In the genomic region with DNA sequence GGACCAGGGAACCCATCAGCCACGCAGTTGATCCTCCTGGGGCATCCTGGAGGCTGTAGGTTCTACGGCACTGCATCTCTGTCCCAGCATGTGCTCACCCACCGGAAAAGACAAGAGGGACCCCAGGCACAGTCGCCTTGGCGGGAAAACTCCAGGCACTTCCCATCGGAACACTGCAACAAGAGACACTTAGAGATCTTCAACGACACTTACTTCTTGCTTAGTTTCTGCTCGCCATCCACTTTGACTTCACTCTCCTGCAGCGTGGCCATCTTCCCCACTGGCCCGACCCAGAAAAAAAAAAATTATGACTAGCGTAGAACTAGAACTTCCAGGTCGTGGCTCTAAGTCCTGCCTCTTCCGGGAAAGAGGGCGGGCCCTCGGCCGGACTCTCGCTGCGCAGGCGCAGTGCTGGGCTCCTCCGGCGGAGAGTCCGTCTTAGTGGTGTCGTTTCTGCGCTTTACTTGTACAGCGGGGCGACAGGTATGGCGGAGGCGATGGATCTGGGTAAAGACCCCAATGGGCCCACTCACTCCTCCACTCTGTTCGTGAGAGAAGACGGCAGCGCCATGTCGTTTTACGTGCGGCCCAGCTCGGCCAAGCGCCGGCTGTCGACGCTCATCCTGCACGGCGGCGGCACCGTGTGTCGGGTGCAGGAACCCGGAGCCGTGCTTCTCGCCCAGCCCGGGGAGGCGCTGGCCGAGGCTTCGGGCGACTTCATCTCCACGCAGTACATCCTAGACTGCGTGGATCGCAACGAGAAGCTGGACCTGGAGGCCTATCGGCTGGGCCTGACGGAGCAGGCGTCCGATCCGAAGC, we compare ENCODE assay signal across 8 mouse cellular contexts. TPM values are rescaled to one million over a fixed set of nuclear protein-coding genes. Genes with fewer than 3 reads are reported as not detected.
DNase-seq lines count a peak whose midpoint lies in the region; ATAC-seq and TF ChIP-seq lines count a peak whose summit lies in the region.

TSS of gene Kars (minus strand) at position 327 of the 819 bp plus-strand sequence.
TSS of gene Terf2ip (plus strand) at position 402 of the 819 bp plus-strand sequence.

- H3K4me1 ChIP-seq in ES-Bruce4 (ENCODE audit: control insufficient read depth, insufficient read depth, low read length): no peaks in the 10 kb centered on the region
- H3K4me1 ChIP-seq in forebrain, embryonic 13.5 days: peaks cover 26% of the 10 kb centered on the region
- H3K4me1 ChIP-seq in liver, postnatal 0 days (ENCODE audit: insufficient read depth): peaks cover 15% of the 10 kb centered on the region
- peaks cover 18% of the 10 kb centered on the region for H3K4me1 ChIP-seq in neural tube, embryonic 14.5 days (ENCODE audit: control insufficient read depth, insufficient read depth, low read length)

- intact Hi-C loops in heart, postnatal 10 days (cut with DNase I): no loop called here

- H3K4me2 ChIP-seq in forebrain, embryonic 13.5 days: peak within 1 kb of the TSS; percentile 96
- H3K4me2 ChIP-seq in liver, postnatal 0 days (ENCODE audit: low read depth, low read length): peak within 1 kb of the TSS; percentile 98
- H3K4me2 ChIP-seq in neural tube, embryonic 14.5 days (ENCODE audit: low read depth, low read length): peak within 1 kb of the TSS; percentile 89

- peak; percentile 86 for TF ChIP-seq POLR2A in ES-Bruce4 (IDR thresholded peaks at IDR 0.05; ENCODE audit: insufficient read depth, low read length)

- H3K9me3 ChIP-seq in ES-Bruce4 (replicated peaks; ENCODE audit: control insufficient read depth, insufficient read depth, low read length, poor library complexity, severe bottlenecking): no peaks in the 10 kb centered on the region
- H3K9me3 ChIP-seq in forebrain, embryonic 13.5 days (replicated peaks): no peaks in the 10 kb centered on the region
- H3K9me3 ChIP-seq in liver, postnatal 0 days (ENCODE audit: low read length): no peaks in the 10 kb centered on the region
- H3K9me3 ChIP-seq in neural tube, embryonic 14.5 days (ENCODE audit: control insufficient read depth, low read length): no peaks in the 10 kb centered on the region

- ATAC-seq in cerebellum, adult (ENCODE audit: insufficient number of reproducible peaks, low FRiP score, low TSS enrichment): peak; percentile 94
- peak; percentile 94 for ATAC-seq in forebrain, embryonic 13.5 days
- peak; percentile 92 for ATAC-seq in liver, postnatal 0 days
- peak; percentile 94 for ATAC-seq in neural tube, embryonic 14.5 days (ENCODE audit: low read depth)

- no peak for TF ChIP-seq CTCF in ES-Bruce4 (IDR thresholded peaks at IDR 0.05; ENCODE audit: low read depth, low read length)
- TF ChIP-seq CTCF in liver, postnatal 0 days (IDR thresholded peaks at IDR 0.05; ENCODE audit: low read depth): no peak

- peak within 1 kb of the TSS; percentile 96 for H3K4me3 ChIP-seq in ES-Bruce4 (ENCODE audit: low read depth, low read length)
- H3K4me3 ChIP-seq in forebrain, embryonic 13.5 days: peak within 1 kb of the TSS; percentile 99
- H3K4me3 ChIP-seq in liver, postnatal 0 days (ENCODE audit: low read depth, low read length): peak within 1 kb of the TSS; percentile 96
- peak within 1 kb of the TSS; percentile 94 for H3K4me3 ChIP-seq in neural tube, embryonic 14.5 days (ENCODE audit: low read depth, low read length)

- H3K27ac ChIP-seq in ES-Bruce4 (ENCODE audit: insufficient read depth, low read length): 0 out of 2 replicates have a peak within 1 kb of the TSS, but pooled peaks have one; percentile 19
- H3K27ac ChIP-seq in forebrain, embryonic 13.5 days: peak within 1 kb of the TSS; percentile 76
- H3K27ac ChIP-seq in liver, postnatal 0 days (ENCODE audit: low read depth): peak within 1 kb of the TSS; percentile 85
- peak within 1 kb of the TSS; percentile 76 for H3K27ac ChIP-seq in neural tube, embryonic 14.5 days (ENCODE audit: low read depth, low read length)

- peak within 1 kb of the TSS; percentile 82 for H3K9ac ChIP-seq in ES-Bruce4 (ENCODE audit: low read depth, poor library complexity, severe bottlenecking)
- peak within 1 kb of the TSS; percentile 96 for H3K9ac ChIP-seq in forebrain, embryonic 13.5 days
- H3K9ac ChIP-seq in liver, postnatal 0 days (replicated peaks): peak within 1 kb of the TSS; percentile 91
- H3K9ac ChIP-seq in neural tube, embryonic 14.5 days (replicated peaks; ENCODE audit: low read depth, low read length): peak within 1 kb of the TSS; percentile 84

- H3K27me3 ChIP-seq in ES-Bruce4 (ENCODE audit: control insufficient read depth, insufficient read depth, low read length, poor library complexity, severe bottlenecking): no peaks in the 10 kb centered on the region
- no peaks in the 10 kb centered on the region for H3K27me3 ChIP-seq in forebrain, embryonic 13.5 days
- H3K27me3 ChIP-seq in liver, postnatal 0 days (ENCODE audit: insufficient read depth, low read length): no peaks in the 10 kb centered on the region
- no peaks in the 10 kb centered on the region for H3K27me3 ChIP-seq in neural tube, embryonic 14.5 days (ENCODE audit: control insufficient read depth, insufficient read depth, low read length)

- WGBS in forebrain, embryonic 13.5 days: under 1% methylated on average over 61 of the region's 61 CpGs
- WGBS in large intestine, adult 2 months: under 1% methylated on average over 61 of the region's 61 CpGs
- under 1% methylated on average over 61 of the region's 61 CpGs for WGBS in liver, postnatal 0 days (ENCODE audit: insufficient replicate concordance)
- WGBS in neural tube, embryonic 14.5 days: under 1% methylated on average over 61 of the region's 61 CpGs

- peaks cover 14% of the 10 kb centered on the region for H3K36me3 ChIP-seq in ES-Bruce4 (ENCODE audit: control insufficient read depth, insufficient read depth, low read length, poor library complexity, severe bottlenecking)
- peaks cover 24% of the 10 kb centered on the region for H3K36me3 ChIP-seq in forebrain, embryonic 13.5 days (ENCODE audit: poor library complexity, severe bottlenecking)
- peaks cover 6% of the 10 kb centered on the region for H3K36me3 ChIP-seq in liver, postnatal 0 days (replicated peaks; ENCODE audit: insufficient read depth, low read length)
- peaks cover 5% of the 10 kb centered on the region; the same call in 1 of the 2 replicates for H3K36me3 ChIP-seq in neural tube, embryonic 14.5 days (ENCODE audit: control insufficient read depth, insufficient read depth, low read length)

- TF ChIP-seq EP300 in ES-Bruce4 (IDR thresholded peaks at IDR 0.05; ENCODE audit: insufficient read depth, low read depth, low read length): no peak
- TF ChIP-seq EP300 in liver, postnatal 0 days (IDR thresholded peaks at IDR 0.05; ENCODE audit: low read depth): no peak

- DNase-seq in heart, postnatal 10 days: peak; percentile 96 to 98
- DNase-seq in large intestine, adult 2 months (ENCODE audit: low read depth, low spot score): peak; percentile 83
- peak; percentile 95 for DNase-seq in liver, postnatal 0 days
- DNase-seq in testis, postnatal 10 days (ENCODE audit: low spot score): peak; percentile 94

RNA-seq across cellular contexts. Expression of gene Kars, which starts in this region (rescaled TPM):
- polyA plus RNA-seq in ES-Bruce4 (2011; ENCODE audit: insufficient read depth, insufficient read length, low read depth, missing spikeins): 306 and 325 TPM in 2 replicates
- polyA plus RNA-seq in forebrain, embryonic 13.5 days (2015; fragmentation: Nextera tagmentation; extraction: Ambion mirVana): 192 and 198 TPM in 2 replicates
- 10 to 100 TPM; 91.1 to 95.3 TPM for total RNA-seq in heart, postnatal 10 days (2021)
- 68.3 and 79.5 TPM in 2 replicates for polyA plus RNA-seq in large intestine, adult 2 months (2012; rRNA removed)
- 47.5 and 48.2 TPM in 2 replicates for polyA plus RNA-seq in liver, postnatal 0 days (2015; fragmentation: Nextera tagmentation; extraction: Ambion mirVana)
- 186 and 197 TPM in 2 replicates for polyA plus RNA-seq in neural tube, embryonic 14.5 days (2014; fragmentation: Nextera tagmentation; extraction: Ambion mirVana)

RNA-seq across cellular contexts. Expression of gene Terf2ip, which starts in this region (rescaled TPM):
- polyA plus RNA-seq in ES-Bruce4 (2011; ENCODE audit: insufficient read depth, insufficient read length, low read depth, missing spikeins): 10.3 and 10.7 TPM in 2 replicates
- polyA plus RNA-seq in forebrain, embryonic 13.5 days (2015; fragmentation: Nextera tagmentation; extraction: Ambion mirVana): 39.2 and 44.2 TPM in 2 replicates
- total RNA-seq in heart, postnatal 10 days (2021): 10 to 100 TPM; 12.8 to 13.6 TPM
- polyA plus RNA-seq in large intestine, adult 2 months (2012; rRNA removed): 4.4 and 5.7 TPM in 2 replicates
- 5.1 and 5.4 TPM in 2 replicates for polyA plus RNA-seq in liver, postnatal 0 days (2015; fragmentation: Nextera tagmentation; extraction: Ambion mirVana)
- 65.2 and 67.0 TPM in 2 replicates for polyA plus RNA-seq in neural tube, embryonic 14.5 days (2014; fragmentation: Nextera tagmentation; extraction: Ambion mirVana)

Comparison
In these comparisons a context has a peak if more than half of its experiments do, and no peak if none do; other contexts are left out.
1. Peak in every context shown above with its lines: DNase-seq, ATAC-seq, H3K4me3 ChIP-seq and H3K27ac ChIP-seq.
2. H3K27ac ChIP-seq: peak in every context shown above with its lines; median percentile 85 in liver, postnatal 0 days; 76 in forebrain, embryonic 13.5 days; 76 in neural tube, embryonic 14.5 days; 19 in ES-Bruce4.